Mouse (Mus musculus): ENCODE data around the gene Mdm4.

GRCm38 (mm10) chr1:133079509-133079908 is 49.1 kb upstream of the Mdm4 start:
- TF ChIP-seq CTCF (IDR thresholded peaks at IDR 0.05) (no peak), POLR2A (IDR thresholded peaks at IDR 0.05; ENCODE audit: insufficient read depth, low read depth, low read length) (no peak)
